Mouse (Mus musculus) liver, adult (tissue): Measurements from ENCODE around the gene Dapl1.

Experiments
- GATA4 ChIP-seq: IDR thresholded peaks from 2 replicates; pipeline ENCODE4 v1.6.1; 2014; ENCODE audit warnings: mild to moderate bottlenecking, low read length; ENCODE audit not compliant: insufficient replicate concordance

Dapl1 gene

GRCm38 (mm10) chr2:59484438-59484837 is at the start of gene Dapl1:
Gene Dapl1 (plus strand): TSS chr2:59484653.
- TF ChIP-seq GATA4 = no peak

- no peak for TF ChIP-seq GATA4
These were observed 49.6 kb upstream of the Dapl1 start for GRCm38 (mm10) chr2:59434820-59435219.

- no peak for TF ChIP-seq GATA4
These were observed 46.6 kb upstream of the Dapl1 start for GRCm38 (mm10) chr2:59437684-59438393.

GRCm38 (mm10) chr2:59438479-59438935 is 45.9 kb upstream of the Dapl1 start:
- no peak for TF ChIP-seq GATA4

- TF ChIP-seq GATA4 = no peak
These were observed 44.6 kb upstream of the Dapl1 start for GRCm38 (mm10) chr2:59439824-59440223.

GRCm38 (mm10) chr2:59440481-59440880 is 44.0 kb upstream of the Dapl1 start:
- TF ChIP-seq GATA4 = no peak

GRCm38 (mm10) chr2:59441681-59442080 is 42.8 kb upstream of the Dapl1 start:
- no peak for TF ChIP-seq GATA4

- TF ChIP-seq GATA4 = no peak
These were observed 37.8 kb upstream of the Dapl1 start for GRCm38 (mm10) chr2:59446671-59447070.

GRCm38 (mm10) chr2:59447712-59448111 is 36.7 kb upstream of the Dapl1 start:
- TF ChIP-seq GATA4 = no peak

GRCm38 (mm10) chr2:59448516-59448915 is 35.9 kb upstream of the Dapl1 start:
- TF ChIP-seq GATA4 = no peak

- TF ChIP-seq GATA4 = no peak
These were observed 35.5 kb upstream of the Dapl1 start for GRCm38 (mm10) chr2:59448921-59449320.

- TF ChIP-seq GATA4 = no peak
These were observed 32.8 kb upstream of the Dapl1 start for GRCm38 (mm10) chr2:59451675-59452074.

GRCm38 (mm10) chr2:59452102-59452501 is 32.4 kb upstream of the Dapl1 start:
- TF ChIP-seq GATA4 = no peak

- no peak for TF ChIP-seq GATA4
These were observed 22.4 kb upstream of the Dapl1 start for GRCm38 (mm10) chr2:59462086-59462485.

GRCm38 (mm10) chr2:59463428-59464182 is 20.8 kb upstream of the Dapl1 start:
- TF ChIP-seq GATA4 = no peak

- TF ChIP-seq GATA4 = no peak
These were observed 18.8 kb upstream of the Dapl1 start for GRCm38 (mm10) chr2:59465671-59466070.

GRCm38 (mm10) chr2:59466358-59466757 is 18.1 kb upstream of the Dapl1 start:
- no peak for TF ChIP-seq GATA4

- no peak for TF ChIP-seq GATA4
These were observed 17.4 kb upstream of the Dapl1 start for GRCm38 (mm10) chr2:59467085-59467484.
